Mouse (Mus musculus) neural tube, embryonic 11.5 days (tissue): ENCODE results near the gene Nr6a1. TPM values are rescaled to one million over a fixed set of nuclear protein-coding genes. Genes with fewer than 3 reads are reported as not detected.

Experiments used
- ATAC-seq: fragments of 200-750 bp; cut with Nextera tagmentation; 2 replicates; pipeline ENCODE4 v1.8.0; 2017; ENCODE audit warnings: moderate number of reproducible peaks, mild to moderate bottlenecking, moderate TSS enrichment, moderate library complexity; ENCODE audit not compliant: insufficient read depth, low FRiP score, low TSS enrichment
- DNase-seq: peaks from one replicate; pipeline ENCODE4 v3.0.0-alpha.2; 2015; ENCODE audit warnings: low spot score
- H3K27ac ChIP-seq: fragments of 300-500 bp; sonication (generic); 2 replicates; pipeline ENCODE4 v1.5.1; 2014; ENCODE audit warnings: low read depth, mild to moderate bottlenecking, low read length
- H3K27me3 ChIP-seq: fragments of 300-500 bp; sonication (generic); 2 replicates; pipeline ENCODE4 v1.6.1; 2014; ENCODE audit warnings: mild to moderate bottlenecking, low read length, mixed read lengths; ENCODE audit not compliant: control insufficient read depth, insufficient read depth
- H3K36me3 ChIP-seq: fragments of 300-500 bp; sonication (generic); 2 replicates; pipeline ENCODE4 v1.6.1; 2014; ENCODE audit warnings: mild to moderate bottlenecking, low read length, moderate library complexity, mixed read lengths; ENCODE audit not compliant: control insufficient read depth, insufficient read depth
- H3K4me1 ChIP-seq: fragments of 300-500 bp; sonication (generic); 2 replicates; pipeline ENCODE4 v1.6.1; 2014; ENCODE audit warnings: low read length, mixed read lengths; ENCODE audit not compliant: control insufficient read depth, insufficient read depth
- H3K4me2 ChIP-seq: fragments of 300-500 bp; sonication (generic); 2 replicates; pipeline ENCODE4 v1.6.1; 2014; ENCODE audit warnings: low read depth, mild to moderate bottlenecking, moderate library complexity
- H3K4me3 ChIP-seq: fragments of 300-500 bp; sonication (generic); 2 replicates; pipeline ENCODE4 v1.5.1; 2014; ENCODE audit warnings: low read depth, low read length
- H3K9ac ChIP-seq: fragments of 300-500 bp; sonication (generic); 2 replicates; pipeline ENCODE4 v1.6.1; 2014; ENCODE audit warnings: mild to moderate bottlenecking, low read length
- H3K9me3 ChIP-seq: fragments of 300-500 bp; sonication (generic); 2 replicates; pipeline ENCODE4 v1.6.1; 2016; ENCODE audit warnings: low read length; ENCODE audit not compliant: control insufficient read depth
- WGBS: fragments of 180-500 bp; shearing (Covaris S2); extraction: QIAGEN DNeasy Blood & Tissue Kit; methylation state at CpG from one replicate; pipeline ENCODE4 v1.1.7; 2014; 5-methylcytosine and 5-hydroxymethylcytosine counted together
- polyA plus RNA-seq: library from polyadenylated mRNA; unstranded; fragments of >200 nt; fragmentation: Nextera tagmentation; extraction: Ambion mirVana; gene quantifications from 2 replicates; pipeline ENCODE4 v1.2.1, GENCODE M21; 2014

Nr6a1 gene
- polyA plus RNA-seq = 5.8 and 6.4 TPM in 2 replicates

GRCm38 (mm10) chr2:38927115-38927979, at the start of gene Nr6a1:
TSS of gene Nr6a1 (minus strand) at chr2:38927688.
- 10% methylated on average over 19 of the region's 19 CpGs for WGBS
- H3K27ac ChIP-seq = 0 out of 2 replicates have a peak within 1 kb of the TSS, but pooled peaks have one; percentile 27
- no peaks in the 10 kb centered on the region for H3K36me3 ChIP-seq

DNA sequence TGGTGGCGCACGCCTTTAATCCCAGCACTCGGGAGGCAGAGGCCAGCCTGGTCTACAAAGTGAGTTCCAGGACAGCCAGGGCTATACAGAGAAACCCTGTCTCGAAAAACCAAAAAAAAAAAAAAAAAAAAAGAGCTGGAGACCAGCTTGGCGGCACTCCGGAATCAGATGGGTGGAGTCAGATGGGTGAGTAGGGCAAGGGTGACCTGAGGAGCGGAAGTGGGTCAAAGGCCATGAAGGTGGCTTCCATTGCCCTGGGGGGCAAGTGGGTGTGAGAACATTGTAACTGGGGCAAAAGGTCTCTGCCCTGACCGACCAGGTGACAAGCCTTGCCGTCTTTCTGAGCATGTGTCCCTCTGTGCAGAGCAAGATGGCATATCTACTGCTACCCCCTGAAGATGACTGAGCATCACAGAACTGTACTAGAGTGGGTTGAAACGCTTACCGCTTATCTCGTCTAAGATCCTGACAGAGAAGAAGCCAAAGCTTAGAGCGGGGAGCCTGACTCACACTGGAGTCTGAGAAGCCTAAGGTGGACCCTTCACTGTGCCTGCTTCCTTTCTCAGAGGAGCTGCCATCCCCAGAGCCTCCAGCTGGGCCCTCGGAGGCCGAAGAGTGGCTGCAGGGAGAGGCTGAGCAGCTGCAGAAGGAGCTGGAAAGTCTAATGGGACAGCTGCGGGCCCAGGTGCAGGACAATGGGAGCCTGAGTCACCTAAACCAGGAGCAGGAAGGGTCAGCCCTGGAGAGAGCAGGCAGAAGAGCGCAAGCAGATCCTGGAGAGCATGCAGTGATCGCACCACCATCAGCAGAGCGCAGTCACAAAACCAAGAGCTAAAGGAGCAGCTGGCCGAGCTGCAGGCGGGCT, 48.7 kb upstream of the Nr6a1 start:
- DNase-seq = no peak
- no peak overlapping the region for H3K27ac ChIP-seq
- no peaks in the 10 kb centered on the region for H3K27me3 ChIP-seq
- no peaks in the 10 kb centered on the region for H3K4me1 ChIP-seq
- H3K36me3 ChIP-seq = no peaks in the 10 kb centered on the region
- H3K9me3 ChIP-seq = no peaks in the 10 kb centered on the region
- H3K9ac ChIP-seq = no peak overlapping the region
- H3K4me2 ChIP-seq = no peak overlapping the region
- no peak for ATAC-seq
- no peak overlapping the region for H3K4me3 ChIP-seq
- 85% methylated on average over 20 of the region's 21 CpGs for WGBS

More at GRCm38 (mm10) chr2:38927115-38927979, at the start of gene Nr6a1:
- peak; percentile 45 for ATAC-seq
- Histone ChIP-seq H3K4me2 (peak within 1 kb of the TSS; percentile 68), H3K4me1 (peaks cover 10% of the 10 kb centered on the region), H3K9ac (peak within 1 kb of the TSS; percentile 32; the same call in 1 of the 2 replicates), H3K27me3 (no peaks in the 10 kb centered on the region), H3K4me3 (peak within 1 kb of the TSS; percentile 38), H3K9me3 (no peaks in the 10 kb centered on the region)
- DNase-seq = peak; percentile 89

DNA sequence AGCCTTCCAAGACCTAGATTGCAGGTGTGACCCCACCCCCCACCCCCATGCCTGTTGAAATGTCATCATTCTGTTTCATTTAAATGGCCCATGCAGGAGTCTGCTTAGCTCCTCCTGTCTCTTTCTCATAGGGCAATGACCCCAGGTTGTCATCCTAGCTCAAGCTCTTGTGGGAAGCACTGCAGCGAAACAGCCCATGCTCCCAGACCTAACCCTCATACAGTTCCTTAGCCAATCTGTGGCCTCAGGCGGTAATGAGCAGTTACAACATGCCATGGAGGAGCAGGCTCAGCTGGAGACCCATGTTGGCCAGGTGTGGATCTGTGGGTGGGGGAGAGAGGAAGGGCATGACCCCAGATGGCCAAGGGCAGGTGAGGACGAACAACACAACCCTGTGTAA, 47.7 kb upstream of the Nr6a1 start:
- DNase-seq (no peak), ATAC-seq (no peak)
- H3K4me3 ChIP-seq = no peak overlapping the region
- H3K27me3 ChIP-seq = no peaks in the 10 kb centered on the region
- no peaks in the 10 kb centered on the region for H3K4me1 ChIP-seq
- no peaks in the 10 kb centered on the region for H3K36me3 ChIP-seq
- H3K9ac ChIP-seq = no peak overlapping the region
- no peak overlapping the region for H3K27ac ChIP-seq
- no peaks in the 10 kb centered on the region for H3K9me3 ChIP-seq
- 88% methylated on average over 3 of the region's 3 CpGs for WGBS
- H3K4me2 ChIP-seq = no peak overlapping the region

- Histone ChIP-seq H3K36me3 (no peaks in the 10 kb centered on the region), H3K27me3 (no peaks in the 10 kb centered on the region), H3K4me3 (no peak overlapping the region), H3K9me3 (no peaks in the 10 kb centered on the region), H3K4me2 (no peak overlapping the region), H3K27ac (no peak overlapping the region), H3K9ac (no peak overlapping the region), H3K4me1 (no peaks in the 10 kb centered on the region)
- WGBS = 39% methylated on average over 2 of the region's 2 CpGs
- ATAC-seq (no peak), DNase-seq (no peak)
Measured at GRCm38 (mm10) chr2:38974171-38974570, 46.7 kb upstream of the Nr6a1 start.

- WGBS = 84% methylated on average over 7 of the region's 7 CpGs
- no peak overlapping the region for H3K4me3 ChIP-seq
- H3K4me2 ChIP-seq = no peak overlapping the region
- H3K27me3 ChIP-seq = no peaks in the 10 kb centered on the region
- H3K27ac ChIP-seq = no peak overlapping the region
- H3K9ac ChIP-seq = no peak overlapping the region
- no peaks in the 10 kb centered on the region for H3K9me3 ChIP-seq
- H3K36me3 ChIP-seq = no peaks in the 10 kb centered on the region
- no peak for DNase-seq
- no peak for ATAC-seq
- no peaks in the 10 kb centered on the region for H3K4me1 ChIP-seq
Measured at GRCm38 (mm10) chr2:38973701-38974100, 46.2 kb upstream of the Nr6a1 start.

- no peak for DNase-seq
- ATAC-seq = no peak
- H3K27ac ChIP-seq = no peak overlapping the region
- no peak overlapping the region for H3K9ac ChIP-seq
- no peak overlapping the region for H3K4me2 ChIP-seq
- H3K36me3 ChIP-seq = no peaks in the 10 kb centered on the region
- WGBS = 32% methylated on average over 2 of the region's 2 CpGs
- H3K9me3 ChIP-seq = no peaks in the 10 kb centered on the region
- no peaks in the 10 kb centered on the region for H3K27me3 ChIP-seq
- H3K4me1 ChIP-seq = no peaks in the 10 kb centered on the region
- no peak overlapping the region for H3K4me3 ChIP-seq
Measured at GRCm38 (mm10) chr2:38973223-38973622, 45.7 kb upstream of the Nr6a1 start.

- Histone ChIP-seq H3K36me3 (no peaks in the 10 kb centered on the region), H3K4me2 (no peak overlapping the region), H3K27me3 (no peaks in the 10 kb centered on the region), H3K27ac (no peak overlapping the region), H3K4me3 (no peak overlapping the region), H3K9ac (no peak overlapping the region), H3K9me3 (no peaks in the 10 kb centered on the region), H3K4me1 (no peaks in the 10 kb centered on the region)
- DNase-seq (no peak), ATAC-seq (no peak)
- WGBS = 90% methylated on average over 5 of the region's 5 CpGs
Measured at GRCm38 (mm10) chr2:38970057-38970456, 42.6 kb upstream of the Nr6a1 start.

- ATAC-seq (no peak), DNase-seq (no peak)
- WGBS = 100% methylated on average over 2 of the region's 2 CpGs
- Histone ChIP-seq H3K27me3 (no peaks in the 10 kb centered on the region), H3K27ac (no peak overlapping the region), H3K4me3 (no peak overlapping the region), H3K4me1 (no peaks in the 10 kb centered on the region), H3K4me2 (no peak overlapping the region), H3K36me3 (no peaks in the 10 kb centered on the region), H3K9me3 (no peaks in the 10 kb centered on the region), H3K9ac (no peak overlapping the region)
Measured at GRCm38 (mm10) chr2:38969650-38970049, 42.2 kb upstream of the Nr6a1 start.
